Mouse (Mus musculus) layer of hippocampus, adult 2 months (tissue): Measurements from ENCODE around the gene Slc35a2. TPM values are rescaled to one million over a fixed set of nuclear protein-coding genes. Genes with fewer than 3 reads are reported as not detected.
A peak's percentile ranks its signal among the peaks of the same experiment; 100 is the strongest.

ENCODE experiments used
- DNase-seq, 2 experiments: peaks; one replicate each; pipeline ENCODE4 v3.0.0; 2022; ENCODE audit warnings: low spot score in 2 of 2
- H3K27ac ChIP-seq: fragments of 200-600 bp; 2 replicates; pipeline ENCODE4 v1.8.1; 2022
- H3K4me3 ChIP-seq: fragments of 200-600 bp; 2 replicates; pipeline ENCODE4 v1.8.1; 2022; ENCODE audit warnings: mild to moderate bottlenecking
- CTCF ChIP-seq: fragments of 200-600 bp; conservative IDR thresholded peaks from 2 replicates; pipeline ENCODE4 v1.8.1; 2022; ENCODE audit warnings: antibody characterized with exemption, mild to moderate bottlenecking, moderate library complexity
- long read RNA-seq, 2 experiments: library from polyadenylated mRNA; stranded (forward); transcript quantifications; one replicate each; pipeline ENCODE4 v2.0.0; 2021; ENCODE audit warnings: borderline mapping rate in 2 of 2
- total RNA-seq, 2 experiments: library from RNA; stranded (reverse); gene quantifications; 2 replicates each; pipeline ENCODE4 v1.2.3; 2021

Slc35a2 gene
- 10 to 100 TPM; 36.0 to 40.5 TPM for total RNA-seq
- long read RNA-seq, experiment 1, transcript Slc35a2-202 (4 exons, 3,094 nt), result major isoform, 5 of 13 reads
- long read RNA-seq, experiment 1, partial matches to known transcripts, result 2 of 13 reads
- long read RNA-seq, experiment 1, other reads (novel, unspliced or antisense), result 1 of 13 reads
- long read RNA-seq, experiment 2, partial matches to known transcripts, result 1 of 10 reads
- long read RNA-seq, experiment 2, other reads (novel, unspliced or antisense), result 3 of 10 reads

GRCm38 (mm10) chrX:7883841-7884567 lies at the start of gene Slc35a2:
Gene Slc35a2 (plus strand): TSS chrX:7884028.
- peak within 1 kb of the TSS; percentile 94 for H3K27ac ChIP-seq
- peak; percentile 42 for TF ChIP-seq CTCF

GRCm38 (mm10) chrX:7837146-7837545 lies 46.7 kb upstream of the Slc35a2 start:
- Histone ChIP-seq H3K27ac (no peak overlapping the region), H3K4me3 (no peak overlapping the region)
- DNase-seq, result no peak
- TF ChIP-seq CTCF, result no peak

More at GRCm38 (mm10) chrX:7883841-7884567, at the start of gene Slc35a2:
- peak within 1 kb of the TSS; percentile 69 for H3K4me3 ChIP-seq
- peak; percentile 70 to 88 for DNase-seq

- Histone ChIP-seq H3K27ac (peak overlapping the region; percentile 86), H3K4me3 (peak overlapping the region; percentile 47)
- DNase-seq, result no peak
- TF ChIP-seq CTCF, result no peak
Observed at GRCm38 (mm10) chrX:7840842-7841162, 43.0 kb upstream of the Slc35a2 start.

GRCm38 (mm10) chrX:7841163-7842162 lies 42.4 kb upstream of the Slc35a2 start, which contains the start of gene Otud5:
Gene Otud5 (plus strand): TSS chrX:7841364.
- H3K4me3 ChIP-seq, result peak within 1 kb of the TSS; percentile 68
- peak; percentile 90 to 95 for DNase-seq
- peak within 1 kb of the TSS; percentile 95 for H3K27ac ChIP-seq
- TF ChIP-seq CTCF, result peak; percentile 19; the same call in 1 of the 2 replicates

DNA sequence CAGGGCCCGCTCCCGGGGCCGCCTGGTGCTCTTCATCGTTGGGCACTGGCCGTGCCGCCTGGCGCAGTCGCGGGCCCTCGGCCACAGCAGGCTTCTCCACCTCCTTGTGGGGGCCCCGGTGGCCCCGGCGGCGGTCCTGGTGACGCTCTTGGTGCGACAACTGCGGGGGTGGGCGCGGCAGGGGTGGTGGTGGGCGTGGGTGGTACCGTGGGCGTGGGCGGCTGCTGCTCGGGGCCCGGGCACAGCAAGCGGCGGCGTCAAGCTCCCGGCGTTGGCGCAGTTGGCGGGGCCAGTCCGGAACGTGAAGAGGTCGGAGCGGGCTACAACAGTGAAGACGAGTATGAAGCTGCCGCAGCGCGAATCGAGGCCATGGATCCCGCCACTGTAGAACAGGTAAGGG lies 41.5 kb upstream of the Slc35a2 start:
- no peak for TF ChIP-seq CTCF
- peak in 1 of 2 experiments; percentile 16 for DNase-seq
- Histone ChIP-seq H3K4me3 (peak overlapping the region; percentile 68), H3K27ac (peak overlapping the region; percentile 95)

GRCm38 (mm10) chrX:7847845-7848244 lies 36.0 kb upstream of the Slc35a2 start:
- no peak for TF ChIP-seq CTCF
- no peak overlapping the region for H3K4me3 ChIP-seq
- H3K27ac ChIP-seq, result peak overlapping the region; percentile 61; the same call in 1 of the 2 replicates
- peak; percentile 30 to 41 for DNase-seq

DNA sequence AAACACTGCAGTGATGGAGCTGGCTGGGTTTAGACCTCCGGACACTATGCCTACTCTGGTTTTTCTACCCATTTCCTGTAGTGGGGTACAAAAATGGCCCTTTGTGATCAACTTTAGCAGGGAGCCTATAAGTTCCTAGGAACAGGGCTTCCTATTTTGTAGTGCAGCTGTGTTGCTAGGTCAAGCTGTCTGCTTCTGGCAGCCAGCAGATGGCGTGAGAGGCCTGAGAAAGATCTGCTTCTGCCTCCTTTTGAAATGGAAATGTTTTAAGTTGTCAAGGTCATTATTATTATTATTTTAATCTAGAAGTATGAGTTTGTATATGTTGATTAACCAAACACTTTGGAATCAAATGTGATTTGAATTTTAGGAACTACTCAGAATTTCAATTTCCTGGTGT lies 29.2 kb upstream of the Slc35a2 start:
- peak; percentile 79 for TF ChIP-seq CTCF
- Histone ChIP-seq H3K27ac (no peak overlapping the region), H3K4me3 (no peak overlapping the region)
- DNase-seq, result peak in 1 of 2 experiments; percentile 38

DNA sequence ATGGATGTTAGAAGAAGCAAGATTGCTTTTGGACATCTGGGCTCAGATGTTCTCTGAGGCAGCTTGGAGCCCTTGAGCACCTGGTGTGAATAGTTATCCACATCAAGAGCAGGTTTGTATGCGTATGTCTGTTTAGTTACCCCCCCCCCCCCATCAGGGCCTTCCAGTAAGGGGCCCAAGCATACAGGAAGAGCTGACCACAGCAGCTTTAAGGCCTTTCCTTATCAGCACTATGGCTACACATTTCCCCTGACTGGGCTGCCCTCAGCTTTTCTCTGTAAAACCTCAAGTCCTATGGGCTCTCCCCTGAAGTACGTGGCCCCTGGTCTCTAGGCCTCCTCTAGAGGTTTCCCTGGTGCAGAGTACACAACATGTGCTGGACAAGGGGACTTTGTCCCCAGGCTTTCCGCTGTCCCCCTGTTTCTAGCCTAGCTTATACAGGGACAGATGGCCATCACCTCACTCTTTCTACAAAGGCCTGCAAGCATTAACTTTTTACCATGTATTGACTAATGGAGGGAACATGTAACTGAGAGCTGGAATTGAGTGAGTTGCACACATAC lies 24.6 kb upstream of the Slc35a2 start:
- Histone ChIP-seq H3K4me3 (no peak overlapping the region), H3K27ac (no peak overlapping the region)
- no peak for DNase-seq
- no peak for TF ChIP-seq CTCF

GRCm38 (mm10) chrX:7863181-7863580 lies 20.6 kb upstream of the Slc35a2 start:
- TF ChIP-seq CTCF, result no peak
- no peak for DNase-seq
- Histone ChIP-seq H3K27ac (no peak overlapping the region), H3K4me3 (no peak overlapping the region)

GRCm38 (mm10) chrX:7864551-7864950 lies 19.3 kb upstream of the Slc35a2 start:
- Histone ChIP-seq H3K4me3 (no peak overlapping the region), H3K27ac (no peak overlapping the region)
- no peak for TF ChIP-seq CTCF
- DNase-seq, result no peak

DNA sequence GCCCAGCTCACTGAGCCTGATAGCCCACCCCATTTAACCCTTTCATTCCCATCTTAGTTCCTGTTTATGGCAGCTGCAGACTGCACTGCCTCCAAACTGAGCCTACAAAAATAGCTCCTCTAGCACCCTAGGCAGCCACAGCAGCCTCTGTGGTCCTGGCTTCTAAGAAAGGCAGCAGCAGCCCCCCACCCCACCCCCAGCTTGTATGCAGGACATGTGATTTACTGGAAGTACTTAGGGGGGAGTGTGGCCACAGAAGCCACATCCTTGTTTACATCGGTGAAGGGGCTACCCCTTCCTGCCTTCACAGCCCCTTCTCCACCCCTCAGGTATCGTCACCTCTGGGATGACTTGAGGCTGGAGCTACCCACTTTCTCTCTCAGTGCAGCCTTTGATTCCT lies 18.5 kb upstream of the Slc35a2 start:
- TF ChIP-seq CTCF, result no peak
- no peak overlapping the region for H3K4me3 ChIP-seq
- DNase-seq, result no peak
- H3K27ac ChIP-seq, result no peak overlapping the region

- TF ChIP-seq CTCF, result no peak
- no peak overlapping the region for H3K4me3 ChIP-seq
- no peak overlapping the region for H3K27ac ChIP-seq
- no peak for DNase-seq
Observed at GRCm38 (mm10) chrX:7865786-7866185, 18.0 kb upstream of the Slc35a2 start.
